Mouse (Mus musculus) MEL (cell line): ENCODE data around the gene Prpf19. TPM values are rescaled to one million over a fixed set of nuclear protein-coding genes. Genes with fewer than 3 reads are reported as not detected.

Experiments used
- DNase-seq: peaks from one replicate; pipeline ENCODE4 v3.0.0; 2011; ENCODE audit warnings: low read depth, low spot score
- H3K27ac ChIP-seq: 2 replicates; pipeline ENCODE4 v1.5.1; 2012; ENCODE audit warnings: low read depth, mild to moderate bottlenecking, control low read depth, low read length, moderate library complexity; ENCODE audit not compliant: control insufficient read depth
- H3K27me3 ChIP-seq, 2 experiments: fragments of 150-350 bp in 1 of 2; sonication (generic) in 1 of 2; 2 replicates each; pipeline ENCODE4 v1.6.1; 2012; ENCODE audit warnings: low read length in 2 of 2, mild to moderate bottlenecking in 2 of 2, improper control_type of control experiment in 1 of 2, moderate library complexity in 1 of 2; ENCODE audit not compliant: insufficient read depth in 2 of 2, control insufficient read depth in 1 of 2
- H3K36me3 ChIP-seq, 2 experiments: 2 replicates each; pipeline ENCODE4 v1.6.1; 2012 to 2014; ENCODE audit warnings: low read length in 2 of 2, improper control_type of control experiment in 1 of 2, inconsistent platforms in 1 of 2, mild to moderate bottlenecking in 1 of 2; ENCODE audit not compliant: insufficient read depth in 2 of 2, control insufficient read depth in 1 of 2
- H3K4me1 ChIP-seq, 2 experiments: fragments of 150-350 bp in 1 of 2; sonication (generic) in 1 of 2; 2 replicates each; pipeline ENCODE4 v1.6.1; 2012; ENCODE audit warnings: low read length in 2 of 2, improper control_type of control experiment in 1 of 2, mild to moderate bottlenecking in 1 of 2; ENCODE audit not compliant: insufficient read depth in 2 of 2, control insufficient read depth in 1 of 2
- H3K4me3 ChIP-seq, 2 experiments: fragments of 150-350 bp in 1 of 2; sonication (generic) in 1 of 2; 2 replicates each; pipeline ENCODE4 v1.5.1; 2012; ENCODE audit warnings: low read depth in 2 of 2, low read length in 2 of 2, mild to moderate bottlenecking in 2 of 2, moderate library complexity in 2 of 2, control low read depth in 1 of 2, improper control_type of control experiment in 1 of 2; ENCODE audit not compliant: control insufficient read depth in 1 of 2, insufficient read depth in 1 of 2
- H3K79me2 ChIP-seq: 2 replicates; pipeline ENCODE4 v1.6.1; 2012; ENCODE audit warnings: mild to moderate bottlenecking, low read length, moderate library complexity; ENCODE audit not compliant: control insufficient read depth, poor library complexity, insufficient read depth
- H3K9ac ChIP-seq: 2 replicates; pipeline ENCODE4 v1.6.1; 2012; ENCODE audit warnings: low read depth, mild to moderate bottlenecking, control low read depth, low read length, moderate library complexity; ENCODE audit not compliant: control insufficient read depth, poor library complexity, severe bottlenecking
- H3K9me3 ChIP-seq: fragments of 150-350 bp; sonication (generic); replicated peaks from 2 replicates; pipeline ENCODE4 v1.6.1; 2012; ENCODE audit warnings: mild to moderate bottlenecking, low read length, improper control_type of control experiment, moderate library complexity; ENCODE audit not compliant: insufficient read depth
- BHLHE40 ChIP-seq: IDR thresholded peaks from 2 replicates; pipeline ENCODE4 v1.6.1; 2012; ENCODE audit warnings: low read depth, mild to moderate bottlenecking, inconsistent platforms, low read length, improper control_type of control experiment, borderline replicate concordance
- CHD2 ChIP-seq: IDR thresholded peaks from 2 replicates; pipeline ENCODE4 v1.6.1; 2011; ENCODE audit warnings: low read length, improper control_type of control experiment
- CTCF ChIP-seq, 3 experiments: IDR thresholded peaks in 2 of 3; conservative IDR thresholded peaks in 1 of 3; 2 replicates each; pipeline ENCODE4 v1.5.1; 2011 to 2012; ENCODE audit warnings: low read length in 3 of 3, low read depth in 2 of 3, mild to moderate bottlenecking in 2 of 3, improper control_type of control experiment in 1 of 3, inconsistent platforms in 1 of 3, mixed read lengths in 1 of 3, moderate library complexity in 1 of 3; ENCODE audit not compliant: control insufficient read depth in 1 of 3, insufficient read depth in 1 of 3, poor library complexity in 1 of 3, severe bottlenecking in 1 of 3
- ELF1 ChIP-seq: IDR thresholded peaks from 2 replicates; pipeline ENCODE4 v1.6.1; 2014; ENCODE audit warnings: low read depth, mild to moderate bottlenecking, inconsistent platforms, low read length, improper control_type of control experiment, moderate library complexity
- HCFC1 ChIP-seq: IDR thresholded peaks from 2 replicates; pipeline ENCODE4 v1.6.1; 2012; ENCODE audit warnings: low read depth, mild to moderate bottlenecking, inconsistent platforms, low read length, improper control_type of control experiment, moderate library complexity
- KAT2A ChIP-seq: conservative IDR thresholded peaks from 2 replicates; pipeline ENCODE4 v1.6.1; 2012; ENCODE audit warnings: low read depth, low read length, improper control_type of control experiment, inconsistent platforms
- MAFK ChIP-seq: IDR thresholded peaks from 2 replicates; pipeline ENCODE4 v1.6.1; 2011; ENCODE audit warnings: low read depth, mild to moderate bottlenecking, low read length, improper control_type of control experiment, borderline replicate concordance
- MAX ChIP-seq: IDR thresholded peaks from 2 replicates; pipeline ENCODE4 v1.6.1; 2011; ENCODE audit warnings: low read length, improper control_type of control experiment
- MEF2A ChIP-seq: IDR thresholded peaks from 2 replicates; pipeline ENCODE4 v1.6.1; 2014; ENCODE audit warnings: low read depth, mild to moderate bottlenecking, inconsistent platforms, low read length, improper control_type of control experiment; ENCODE audit not compliant: poor library complexity, insufficient replicate concordance, severe bottlenecking; ENCODE audit errors: extremely low read depth
- MYB ChIP-seq: IDR thresholded peaks from 2 replicates; pipeline ENCODE4 v1.6.1; 2011; ENCODE audit warnings: mild to moderate bottlenecking, low read depth, low read length, improper control_type of control experiment
- NELFE ChIP-seq: IDR thresholded peaks from 2 replicates; pipeline ENCODE4 v1.6.1; 2011; ENCODE audit warnings: low read depth, low read length, improper control_type of control experiment
- SMC3 ChIP-seq: IDR thresholded peaks from 2 replicates; pipeline ENCODE4 v1.6.1; 2011; ENCODE audit warnings: low read depth, low read length, improper control_type of control experiment
- TAL1 ChIP-seq: IDR thresholded peaks from 2 replicates; pipeline ENCODE4 v1.6.1; 2012; ENCODE audit warnings: mild to moderate bottlenecking, inconsistent platforms, low read length, moderate library complexity, mixed read lengths
- TCF12 ChIP-seq: IDR thresholded peaks from 2 replicates; pipeline ENCODE4 v1.6.1; 2014; ENCODE audit warnings: low read depth, mild to moderate bottlenecking, inconsistent platforms, low read length, improper control_type of control experiment, moderate library complexity
- USF2 ChIP-seq, 2 experiments: IDR thresholded peaks; 2 replicates each; pipeline ENCODE4 v1.6.1; 2011 to 2012; ENCODE audit warnings: improper control_type of control experiment in 2 of 2, low read length in 2 of 2, borderline replicate concordance in 1 of 2, inconsistent platforms in 1 of 2, low read depth in 1 of 2, mild to moderate bottlenecking in 1 of 2; ENCODE audit not compliant: insufficient read depth in 1 of 2
- ZC3H11A ChIP-seq: IDR thresholded peaks from 2 replicates; pipeline ENCODE4 v1.6.1; 2012; ENCODE audit warnings: low read depth, mild to moderate bottlenecking, inconsistent platforms, low read length, improper control_type of control experiment
- polyA plus RNA-seq, 2 experiments: library from polyadenylated mRNA; stranded (reverse) in 1 of 2; unstranded in 1 of 2; fragments of >175 nt in 1 of 2; fragments of >200 nt in 1 of 2; gene quantifications; 2 replicates each; pipeline versions ENCODE4 v1.2.1 to v1.2.4; 2012; ENCODE audit warnings: low replicate concordance in 2 of 2, low read depth in 1 of 2; ENCODE audit not compliant: insufficient read length in 2 of 2, insufficient read depth in 1 of 2, missing spikeins in 1 of 2
- total RNA-seq: library from RNA; depleted of rRNA; stranded (reverse); fragments of 300-350 nt; gene quantifications from 2 replicates; pipeline ENCODE4 v1.2.3, GENCODE M21; 2012

Prpf19 gene
- total and polyA plus RNA-seq, 3 experiments: 128 to 363 (median 158) TPM

GRCm38 (mm10) chr19:10896849-10897248, 1.8 kb downstream of the Prpf19 start:
- Histone ChIP-seq H3K9me3 (no peaks in the 10 kb centered on the region), H3K79me2 (peaks cover 35% of the 10 kb centered on the region), H3K4me1 (peaks cover 0 to 7% of the 10 kb centered on the region in 2 experiments; a peak in 1 of 4 replicates), H3K36me3 (peaks cover 6 to 13% of the 10 kb centered on the region in 2 experiments; a peak in 3 of 4 replicates), H3K9ac (peak overlapping the region; percentile 97), H3K4me3 (peak overlapping the region; percentile 69 to 97), H3K27ac (no peak overlapping the region), H3K27me3 (no peaks in the 10 kb centered on the region)
- no peak for DNase-seq
- TF ChIP-seq BHLHE40 (no peak), USF2 (IDR thresholded peaks at IDR 0.05; ENCODE audit: borderline replicate concordance in 1 of 2, insufficient read depth in 1 of 2, low read depth in 1 of 2, low read length in 2 of 2) (no peak), CHD2 (no peak), MAFK (no peak), MYB (no peak), MAX (no peak)

- H3K79me2 ChIP-seq: peaks cover 35% of the 10 kb centered on the region
- no peaks in the 10 kb centered on the region for H3K27me3 ChIP-seq
- DNase-seq: no peak
- TF ChIP-seq ELF1 (no peak), CHD2 (no peak)
- H3K4me3 ChIP-seq: no peak overlapping the region
- no peaks in the 10 kb centered on the region for H3K9me3 ChIP-seq
- no peak overlapping the region for H3K27ac ChIP-seq
- peaks cover 6 to 13% of the 10 kb centered on the region in 2 experiments; a peak in 3 of 4 replicates for H3K36me3 ChIP-seq
- peaks cover 0 to 7% of the 10 kb centered on the region in 2 experiments; a peak in 1 of 4 replicates for H3K4me1 ChIP-seq
- H3K9ac ChIP-seq: no peak overlapping the region
Measured at GRCm38 (mm10) chr19:10897491-10897890, 2.5 kb downstream of the Prpf19 start.

GRCm38 (mm10) chr19:10900315-10900714, 5.3 kb downstream of the Prpf19 start:
- H3K4me1 ChIP-seq: peaks cover 0 to 3% of the 10 kb centered on the region in 2 experiments; a peak in 1 of 4 replicates
- TF ChIP-seq NELFE (no peak), CTCF (IDR thresholded peaks at IDR 0.05 in 2 of 3, conservative IDR thresholded peaks at IDR 0.05 in 1 of 3; ENCODE audit: control insufficient read depth in 1 of 3, insufficient read depth in 1 of 3, low read depth in 2 of 3, low read length in 3 of 3, poor library complexity in 1 of 3, severe bottlenecking in 1 of 3) (no peak), KAT2A (no peak), ZC3H11A (no peak), HCFC1 (no peak), MEF2A (no peak), ELF1 (no peak), TCF12 (no peak), TAL1 (no peak), SMC3 (no peak)
- TF ChIP-seq, all 39 proteins: peak for 0
- no peak overlapping the region for H3K27ac ChIP-seq
- H3K9me3 ChIP-seq: no peaks in the 10 kb centered on the region
- H3K36me3 ChIP-seq: peaks cover 10 to 11% of the 10 kb centered on the region in 2 experiments
- no peak overlapping the region for H3K9ac ChIP-seq
- no peak overlapping the region for H3K4me3 ChIP-seq
- DNase-seq: no peak
- H3K27me3 ChIP-seq: no peaks in the 10 kb centered on the region
- peaks cover 33% of the 10 kb centered on the region for H3K79me2 ChIP-seq
